Mouse (Mus musculus) erythroblast, embryonic 14.5 days (primary cell): Measurements from ENCODE around the gene Slc4a5.

Source experiments
- GATA1 ChIP-seq: IDR thresholded peaks from 2 replicates; pipeline ENCODE4 v1.6.1; 2012; ENCODE audit warnings: low read length, inconsistent platforms, mixed read lengths
- TAL1 ChIP-seq: IDR thresholded peaks from 3 replicates; pipeline ENCODE4 v1.6.1; 2012; ENCODE audit warnings: low read length, inconsistent platforms, mixed read lengths

DNA sequence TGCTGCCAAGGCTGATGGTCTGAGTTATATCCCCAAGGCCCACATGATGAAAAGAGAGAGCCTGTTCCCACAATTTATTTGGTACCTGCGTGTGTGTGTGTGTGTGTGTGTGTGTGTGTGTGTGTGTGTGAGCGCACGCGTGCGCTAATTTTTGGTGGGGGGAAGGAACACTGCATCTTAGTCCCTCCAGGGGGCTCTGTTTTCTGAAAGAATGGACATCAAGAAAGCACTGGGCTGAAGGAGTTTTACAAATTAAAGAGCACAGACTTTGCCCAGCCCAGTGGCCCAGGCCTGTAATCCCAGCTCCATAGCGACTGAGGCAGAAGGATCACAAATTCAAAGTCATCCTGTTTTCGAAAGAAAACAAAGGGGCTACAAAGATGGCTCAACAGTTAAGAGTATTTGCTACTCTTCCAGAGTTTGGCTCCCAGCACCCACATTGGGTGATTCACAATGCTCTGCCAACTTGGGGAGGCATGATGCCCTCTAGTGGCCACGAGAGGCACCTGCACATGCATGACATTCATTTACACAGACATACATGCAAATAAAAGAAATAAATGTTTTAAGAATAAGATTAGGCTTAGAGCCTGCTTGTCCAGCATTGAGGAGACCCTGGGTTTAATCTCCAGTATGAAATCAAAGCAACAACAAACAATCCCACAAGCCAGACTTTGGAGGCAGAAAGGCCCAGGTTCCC lies 60.8 kb downstream of the Slc4a5 start:
- TF ChIP-seq GATA1 (no peak), TAL1 (no peak)
